Mouse (Mus musculus) adrenal gland, postnatal 36 days (tissue): ENCODE results near the gene Olfr115. TPM values are rescaled to one million over a fixed set of nuclear protein-coding genes. Genes with fewer than 3 reads are reported as not detected.

Experiments used
- DNase-seq, 2 experiments: peaks; one replicate each; pipeline ENCODE4 v3.0.0; 2021; ENCODE audit warnings: mixed read lengths in 1 of 2
- long read RNA-seq, 2 experiments: library from polyadenylated mRNA; stranded (forward); transcript quantifications; one replicate each; pipeline ENCODE4 v2.0.0; 2021; ENCODE audit warnings: borderline sequencing depth in 2 of 2
- total RNA-seq, 2 experiments: library from RNA; stranded (reverse); gene quantifications; 2 replicates each; pipeline ENCODE4 v1.2.3; 2021

The Olfr115 gene
- not detected for total RNA-seq
- long read RNA-seq, experiment 1, result 0 reads
- long read RNA-seq, experiment 2, result 0 reads

- DNase-seq, result no peak
Measured at GRCm38 (mm10) chr17:37627009-37627408, at the start of gene Olfr115, which contains the start of gene Olfr116. Gene Olfr115, minus strand, starts transcription at chr17:37627109. Gene Olfr116, minus strand, starts transcription at chr17:37627199.

GRCm38 (mm10) chr17:37666688-37667087, 39.8 kb upstream of the Olfr115 start, which contains the start of gene Olfr118:
Gene Olfr118, plus strand, starts transcription at chr17:37666988.
- no peak for DNase-seq

- no peak for DNase-seq
Measured at GRCm38 (mm10) chr17:37663682-37664081, 36.8 kb upstream of the Olfr115 start, which contains the start of gene Olfr117. Gene Olfr117, minus strand, starts transcription at chr17:37663782.

GRCm38 (mm10) chr17:37592643-37593042, 34.3 kb downstream of the Olfr115 start, which contains the start of gene Olfr114:
Gene Olfr114, minus strand, starts transcription at chr17:37592743.
- DNase-seq, result no peak

GRCm38 (mm10) chr17:37577563-37577962, 49.3 kb downstream of the Olfr115 start, which contains the start of gene Olfr113:
Gene Olfr113, minus strand, starts transcription at chr17:37577663.
- no peak for DNase-seq

- no peak for DNase-seq
Measured at GRCm38 (mm10) chr17:37569351-37569750, 57.6 kb downstream of the Olfr115 start, which contains the start of gene Olfr112. Gene Olfr112, minus strand, starts transcription at chr17:37569451.

Other genes starting within 250 kb of the Olfr115 start
- gene Olfr105-ps, start 248.1 kb downstream of the Olfr115 start, total RNA-seq, result not detected
- gene Olfr106-ps, start 236.7 kb downstream of the Olfr115 start, total RNA-seq, result not detected
- gene Olfr107, start 227.9 kb downstream of the Olfr115 start, total RNA-seq, result not detected
- not detected for gene Olfr108, start 181.6 kb downstream of the Olfr115 start, total RNA-seq
- not detected for gene Olfr109, start 168.2 kb downstream of the Olfr115 start, total RNA-seq
- gene H2-M2, start 143.6 kb downstream of the Olfr115 start, total RNA-seq, result not detected
- gene Olfr110, start 134.6 kb downstream of the Olfr115 start, total RNA-seq, result not detected
- not detected for gene Olfr111, start 119.1 kb downstream of the Olfr115 start, total RNA-seq
- gene Olfr112, start 57.7 kb downstream of the Olfr115 start, total RNA-seq, result not detected
- gene Olfr113, start 49.4 kb downstream of the Olfr115 start, total RNA-seq, result not detected
- not detected for gene Olfr114, start 34.4 kb downstream of the Olfr115 start, total RNA-seq
- not detected for gene Olfr116, start 90 bp upstream of the Olfr115 start, total RNA-seq
- gene Olfr117, start 36.7 kb upstream of the Olfr115 start, total RNA-seq, result not detected
- not detected for gene Olfr118, start 39.9 kb upstream of the Olfr115 start, total RNA-seq
- not detected for gene Olfr119, start 69.5 kb upstream of the Olfr115 start, total RNA-seq
- not detected for gene Olfr120, start 94.7 kb upstream of the Olfr115 start, total RNA-seq
- gene Olfr121, start 121.7 kb upstream of the Olfr115 start, total RNA-seq, result not detected
- gene Olfr122, start 141.5 kb upstream of the Olfr115 start, total RNA-seq, result not detected
- gene Olfr123, start 166.4 kb upstream of the Olfr115 start, total RNA-seq, result not detected
- not detected for gene Olfr124, start 172.8 kb upstream of the Olfr115 start, total RNA-seq
- not detected for gene Olfr125, start 205.8 kb upstream of the Olfr115 start, total RNA-seq
- gene Olfr126, start 220.4 kb upstream of the Olfr115 start, total RNA-seq, result not detected